Mouse (Mus musculus): ENCODE data around the gene Cacna2d4. TPM values are rescaled to one million over a fixed set of nuclear protein-coding genes. Genes with fewer than 3 reads are reported as not detected.

The Cacna2d4 gene
- polyA plus RNA-seq, 1 experiment from 2014 or later: not detected

DNA sequence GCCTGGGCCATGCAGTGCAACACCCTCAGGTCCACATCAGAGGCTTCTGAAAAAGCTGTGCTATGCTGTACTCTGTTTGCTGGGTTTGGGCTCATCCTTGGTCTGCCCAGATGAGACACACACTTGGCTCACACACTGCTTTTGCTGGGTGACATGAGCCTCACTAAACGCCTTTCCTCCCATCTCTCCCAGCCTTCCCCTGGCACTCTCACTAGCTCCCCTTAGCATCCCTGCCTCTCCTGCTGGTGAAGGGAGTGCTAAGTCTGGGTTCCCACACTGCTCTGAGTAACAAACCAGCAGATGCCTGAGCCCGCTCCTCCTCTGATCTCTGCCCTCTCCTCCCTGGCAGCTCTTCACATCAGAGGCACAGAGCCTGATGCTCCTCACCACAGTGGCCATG lies 40.4 kb downstream of the Cacna2d4 start:
- H3K4me1 ChIP-seq: peaks cover 11% of the 10 kb centered on the region; the same call in 1 of the 2 replicates
- H3K4me3 ChIP-seq: no peak overlapping the region
- H3K27me3 ChIP-seq (replicated peaks; ENCODE audit: low read depth, poor library complexity, severe bottlenecking): no peaks in the 10 kb centered on the region
- 77% methylated on average over 2 of the region's 2 CpGs for WGBS
- no peaks in the 10 kb centered on the region for H3K9me3 ChIP-seq
- DNase-seq (ENCODE audit: low spot score): no peak
- H3K36me3 ChIP-seq (replicated peaks): no peaks in the 10 kb centered on the region
- no peak overlapping the region for H3K27ac ChIP-seq (replicated peaks)

DNA sequence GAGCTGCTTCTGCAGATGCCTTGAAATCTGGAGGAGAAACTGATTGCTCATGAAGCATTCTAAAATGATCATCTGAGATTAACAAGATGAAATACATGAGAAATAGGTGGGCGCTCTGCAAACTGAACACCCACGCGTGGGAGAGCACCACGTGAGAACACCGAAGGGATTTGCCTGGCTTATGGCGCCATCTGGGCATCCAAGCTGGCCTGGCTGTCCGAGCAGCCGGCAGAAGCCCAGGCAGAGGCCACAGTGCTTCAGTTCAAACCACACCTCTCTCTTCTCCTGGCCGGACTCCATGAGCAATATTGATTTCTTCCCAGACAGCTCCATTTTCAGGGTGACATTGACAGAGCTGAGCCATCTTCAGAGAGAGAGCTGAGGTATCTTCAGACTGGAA lies 44.4 kb downstream of the Cacna2d4 start:
- Histone ChIP-seq H3K4me3 (no peak overlapping the region), H3K4me1 (peaks cover 11% of the 10 kb centered on the region; the same call in 1 of the 2 replicates), H3K9me3 (0 out of 2 replicates have a peak, but pooled peaks cover 4% of the 10 kb centered on the region), H3K27ac (replicated peaks) (no peak overlapping the region), H3K36me3 (replicated peaks) (no peaks in the 10 kb centered on the region), H3K27me3 (replicated peaks; ENCODE audit: low read depth, poor library complexity, severe bottlenecking) (no peaks in the 10 kb centered on the region)
- WGBS: 78% methylated on average over 9 of the region's 9 CpGs
- DNase-seq (ENCODE audit: low spot score): no peak

DNA sequence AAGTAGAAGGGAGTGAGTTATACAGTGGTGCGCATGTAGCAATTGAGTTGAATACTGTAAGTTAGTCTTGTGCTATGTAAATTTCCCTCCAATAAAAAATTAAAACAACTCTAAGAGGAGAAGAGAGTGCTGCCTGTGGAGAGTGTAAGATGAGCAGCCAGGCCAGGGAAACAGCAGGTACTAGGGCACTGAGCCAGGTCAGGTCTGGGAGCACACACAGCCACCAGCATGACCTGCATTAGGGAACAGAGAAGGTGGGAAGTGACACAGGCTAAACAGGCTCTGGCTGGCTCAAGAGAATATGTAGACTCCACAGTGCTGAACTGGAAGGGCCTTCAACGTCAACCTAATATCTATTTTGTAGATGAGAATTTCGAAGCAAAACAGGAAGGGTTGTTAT lies 65.0 kb downstream of the Cacna2d4 start:
- Histone ChIP-seq H3K36me3 (replicated peaks) (no peaks in the 10 kb centered on the region), H3K27ac (replicated peaks) (no peak overlapping the region), H3K4me1 (no peaks in the 10 kb centered on the region), H3K9me3 (no peaks in the 10 kb centered on the region), H3K27me3 (replicated peaks; ENCODE audit: low read depth, poor library complexity, severe bottlenecking) (no peaks in the 10 kb centered on the region), H3K4me3 (no peak overlapping the region)
- DNase-seq (ENCODE audit: low spot score): no peak
- WGBS: 91% methylated on average over 3 of the region's 3 CpGs

DNA sequence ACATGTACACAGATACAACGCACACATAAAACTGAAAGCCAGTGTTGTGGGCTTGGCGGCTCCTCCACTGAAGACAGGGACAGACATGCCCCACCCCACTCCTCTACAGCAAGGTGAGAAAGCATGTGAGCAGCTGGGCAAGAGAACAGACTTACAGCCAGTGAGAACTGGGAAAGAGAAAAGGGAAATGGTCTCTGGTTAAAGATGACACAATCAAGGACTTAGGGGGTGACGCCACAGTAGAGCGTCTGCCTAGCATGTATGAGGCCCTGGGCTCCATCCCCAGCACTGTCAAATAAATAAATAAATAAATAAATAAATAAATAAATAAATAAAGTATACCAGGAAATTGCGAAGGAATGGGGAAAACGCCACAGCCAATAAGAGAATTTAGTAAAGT lies 67.0 kb downstream of the Cacna2d4 start:
- WGBS: 89% methylated on average over 6 of the region's 6 CpGs
- Histone ChIP-seq H3K4me3 (no peak overlapping the region), H3K4me1 (no peaks in the 10 kb centered on the region), H3K27ac (replicated peaks) (no peak overlapping the region), H3K9me3 (no peaks in the 10 kb centered on the region), H3K36me3 (replicated peaks) (no peaks in the 10 kb centered on the region), H3K27me3 (replicated peaks; ENCODE audit: low read depth, poor library complexity, severe bottlenecking) (no peaks in the 10 kb centered on the region)
- no peak for DNase-seq (ENCODE audit: low spot score)

DNA sequence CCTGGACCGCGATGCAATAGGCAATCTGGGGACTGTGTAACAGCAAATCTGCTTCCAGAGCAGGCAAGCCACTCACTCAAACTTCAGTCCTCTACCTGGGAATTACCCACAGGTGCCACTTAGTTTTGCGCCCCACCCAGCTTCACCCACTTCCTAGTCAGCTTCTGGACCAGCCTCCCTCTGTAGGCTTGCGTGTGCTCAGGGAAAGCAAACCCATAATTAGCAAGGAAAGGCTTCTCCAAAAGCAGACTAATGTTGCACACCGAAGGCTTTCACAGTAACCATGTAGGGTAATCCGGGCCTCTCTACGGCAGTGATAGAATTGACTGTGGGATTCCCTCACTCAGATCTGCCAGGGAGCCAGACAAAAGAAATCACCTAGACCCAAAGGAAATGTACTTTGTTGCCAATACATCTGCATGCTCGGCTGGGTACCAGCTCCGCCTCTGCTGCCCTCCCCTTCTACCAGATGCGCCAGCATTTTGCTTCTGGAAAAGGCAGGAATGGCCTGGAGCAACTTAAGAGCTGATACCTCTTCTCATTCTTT lies 71.6 kb downstream of the Cacna2d4 start:
- WGBS: 58% methylated on average over 10 of the region's 10 CpGs
- Histone ChIP-seq H3K4me1 (no peaks in the 10 kb centered on the region), H3K27me3 (replicated peaks; ENCODE audit: low read depth, poor library complexity, severe bottlenecking) (no peaks in the 10 kb centered on the region), H3K36me3 (replicated peaks) (no peaks in the 10 kb centered on the region), H3K9me3 (no peaks in the 10 kb centered on the region), H3K4me3 (no peak overlapping the region), H3K27ac (replicated peaks) (no peak overlapping the region)
- no peak for DNase-seq (ENCODE audit: low spot score)

DNA sequence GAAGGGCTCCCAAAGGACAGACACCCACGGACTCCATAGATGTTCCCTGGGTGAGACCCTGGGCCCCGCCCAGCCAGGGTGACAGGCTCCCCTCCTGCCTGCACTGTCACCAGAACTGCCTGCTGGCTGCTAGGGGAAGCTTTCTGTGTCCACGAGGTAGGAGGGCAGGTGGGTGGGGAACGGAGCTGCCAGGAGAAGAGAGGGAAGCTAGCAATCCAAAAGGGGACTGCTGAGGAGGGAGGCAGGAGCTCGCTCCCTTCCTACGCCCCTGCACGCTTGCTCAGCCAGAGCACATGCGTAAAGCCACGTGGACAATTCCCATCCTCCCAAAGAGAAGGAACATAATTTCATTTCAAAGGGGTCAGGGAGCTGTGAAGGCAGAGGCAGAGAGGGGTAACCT lies 73.8 kb downstream of the Cacna2d4 start:
- no peaks in the 10 kb centered on the region for H3K27me3 ChIP-seq (replicated peaks; ENCODE audit: low read depth, poor library complexity, severe bottlenecking)
- H3K27ac ChIP-seq (replicated peaks): no peak overlapping the region
- H3K4me1 ChIP-seq: peaks cover 17% of the 10 kb centered on the region
- no peak overlapping the region for H3K4me3 ChIP-seq
- H3K36me3 ChIP-seq (replicated peaks): no peaks in the 10 kb centered on the region
- DNase-seq (ENCODE audit: low spot score): no peak
- WGBS: 63% methylated on average over 9 of the region's 9 CpGs
- H3K9me3 ChIP-seq: no peaks in the 10 kb centered on the region

DNA sequence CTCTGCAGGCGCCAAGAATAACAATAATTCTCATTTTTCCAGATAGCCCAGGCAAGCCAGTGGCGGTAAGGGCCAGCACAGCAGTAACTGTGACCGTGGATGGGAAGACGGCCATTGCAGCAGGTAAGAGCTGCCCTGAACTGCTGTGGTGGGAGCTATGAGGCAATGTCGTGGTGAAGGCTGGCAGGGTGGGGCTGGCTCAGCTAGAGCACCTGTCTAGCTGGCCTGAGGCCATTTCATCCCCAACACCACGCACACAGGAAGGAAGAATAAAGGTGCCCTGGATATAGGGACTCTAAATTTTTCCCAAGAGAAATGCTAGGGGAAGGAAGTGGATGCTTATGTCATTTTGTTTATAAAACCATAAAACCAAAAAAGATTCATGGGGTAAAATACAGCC lies 76.1 kb downstream of the Cacna2d4 start:
- H3K36me3 ChIP-seq (replicated peaks): no peaks in the 10 kb centered on the region
- peaks cover 17% of the 10 kb centered on the region for H3K4me1 ChIP-seq
- H3K4me3 ChIP-seq: no peak overlapping the region
- 86% methylated on average over 6 of the region's 6 CpGs for WGBS
- H3K27me3 ChIP-seq (replicated peaks; ENCODE audit: low read depth, poor library complexity, severe bottlenecking): no peaks in the 10 kb centered on the region
- no peak for DNase-seq (ENCODE audit: low spot score)
- H3K9me3 ChIP-seq: no peaks in the 10 kb centered on the region
- H3K27ac ChIP-seq (replicated peaks): no peak overlapping the region

DNA sequence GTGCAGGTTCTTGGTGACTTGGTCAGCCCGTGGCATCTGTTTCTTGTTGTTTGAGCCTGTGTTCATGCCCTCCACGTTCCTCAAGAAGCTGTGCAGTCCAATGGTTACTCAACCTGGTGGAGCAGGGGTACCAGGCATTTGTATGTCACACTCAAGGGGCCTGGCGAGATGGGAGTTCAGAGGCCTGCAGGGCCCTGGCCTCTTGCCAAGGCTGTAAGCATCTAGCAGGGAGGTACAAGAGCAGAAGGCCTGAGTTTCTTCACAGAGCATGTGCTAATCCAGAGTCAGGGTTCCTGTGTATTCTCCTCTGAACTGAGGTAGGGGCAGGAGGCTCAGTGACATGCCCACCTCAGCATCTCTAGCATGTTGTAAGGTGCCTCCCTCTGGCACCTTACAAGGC lies 76.8 kb downstream of the Cacna2d4 start:
- no peak for DNase-seq (ENCODE audit: low spot score)
- WGBS: 77% methylated on average over 3 of the region's 3 CpGs
- H3K9me3 ChIP-seq: no peaks in the 10 kb centered on the region
- H3K27ac ChIP-seq (replicated peaks): no peak overlapping the region
- no peak overlapping the region for H3K4me3 ChIP-seq
- H3K36me3 ChIP-seq (replicated peaks): no peaks in the 10 kb centered on the region
- H3K27me3 ChIP-seq (replicated peaks; ENCODE audit: low read depth, poor library complexity, severe bottlenecking): no peaks in the 10 kb centered on the region
- H3K4me1 ChIP-seq: peaks cover 17% of the 10 kb centered on the region

DNA sequence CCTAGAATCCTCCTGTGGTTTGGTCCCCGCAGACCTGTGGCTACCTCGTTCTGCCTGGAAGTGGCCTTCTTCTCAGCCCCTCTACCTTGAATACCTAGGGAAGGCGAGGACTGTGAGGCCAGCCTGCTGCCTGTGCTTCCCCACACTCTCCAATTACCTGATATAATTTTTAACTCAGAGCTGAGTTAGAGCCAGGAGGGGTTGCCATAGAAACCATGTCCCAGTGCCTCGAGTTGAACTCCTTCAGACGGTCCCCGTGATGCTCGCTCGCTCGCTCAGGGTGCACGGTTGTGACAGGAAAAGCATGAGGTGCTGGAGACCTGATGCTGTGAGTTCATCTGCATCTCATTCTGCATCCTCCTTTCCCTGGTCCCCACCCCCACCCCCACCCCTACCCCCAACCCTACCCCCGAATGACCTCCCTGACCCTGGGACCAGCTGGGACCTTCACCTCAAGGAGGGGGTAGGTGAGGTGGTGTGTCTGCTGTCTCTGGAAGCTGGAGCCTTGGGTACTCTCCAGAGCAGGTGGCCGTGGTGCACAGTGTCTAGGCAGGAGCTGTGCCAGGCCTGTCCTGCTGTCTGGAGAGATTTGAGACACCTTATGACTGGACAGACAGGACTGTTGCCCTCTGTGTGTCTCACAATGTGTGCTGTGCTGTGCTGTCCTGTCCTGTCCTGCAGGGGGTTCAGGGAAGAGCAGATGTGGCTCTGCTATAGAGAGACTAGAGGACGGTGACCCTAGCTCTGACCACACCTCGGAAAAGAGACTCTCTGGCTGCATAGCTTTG lies 77.5 kb downstream of the Cacna2d4 start:
- Histone ChIP-seq H3K4me3 (no peak overlapping the region), H3K27ac (replicated peaks) (no peak overlapping the region), H3K36me3 (replicated peaks) (no peaks in the 10 kb centered on the region), H3K9me3 (no peaks in the 10 kb centered on the region), H3K4me1 (peaks cover 17% of the 10 kb centered on the region), H3K27me3 (replicated peaks; ENCODE audit: low read depth, poor library complexity, severe bottlenecking) (no peaks in the 10 kb centered on the region)
- 57% methylated on average over 14 of the region's 14 CpGs for WGBS
- DNase-seq (ENCODE audit: low spot score): no peak

DNA sequence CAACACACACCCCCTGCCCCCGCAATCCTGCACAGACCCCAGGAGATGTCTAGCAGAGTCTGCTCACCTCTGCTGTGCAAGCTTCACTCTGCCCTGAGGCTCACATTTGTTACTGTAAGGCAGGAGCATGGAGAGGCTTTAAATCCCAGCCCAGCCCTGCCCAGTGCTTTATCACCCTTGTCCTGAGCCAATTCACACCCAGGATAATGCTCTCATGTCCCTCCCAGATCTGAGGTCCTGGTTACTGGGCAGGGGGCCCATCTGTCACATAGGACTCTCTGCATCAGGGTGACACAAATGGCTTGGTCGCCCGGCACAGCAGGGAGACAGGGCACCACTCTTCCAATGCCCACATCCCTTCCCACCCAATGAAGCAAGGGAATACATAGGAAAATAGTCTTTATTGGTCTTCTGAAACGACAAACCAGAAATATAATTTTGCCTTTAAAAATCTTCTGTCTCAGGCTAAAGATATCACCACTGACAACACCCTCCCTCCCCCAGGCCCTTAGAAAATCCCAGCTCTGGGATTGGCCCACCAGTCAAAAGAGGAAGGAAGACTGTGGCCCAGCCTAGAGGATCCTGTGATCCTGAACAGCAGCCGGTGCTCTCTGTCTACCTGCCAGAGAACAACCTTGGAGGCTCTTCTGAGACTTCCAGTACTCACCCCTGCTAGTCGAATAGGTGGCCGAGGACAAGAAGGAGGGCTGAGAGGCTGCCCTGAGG lies 78.6 kb downstream of the Cacna2d4 start:
- H3K9me3 ChIP-seq: 0 out of 2 replicates have a peak, but pooled peaks cover 3% of the 10 kb centered on the region
- WGBS: 74% methylated on average over 7 of the region's 7 CpGs
- H3K4me3 ChIP-seq: no peak overlapping the region
- no peaks in the 10 kb centered on the region for H3K36me3 ChIP-seq (replicated peaks)
- H3K27ac ChIP-seq (replicated peaks): no peak overlapping the region
- DNase-seq (ENCODE audit: low spot score): no peak
- no peaks in the 10 kb centered on the region for H3K27me3 ChIP-seq (replicated peaks; ENCODE audit: low read depth, poor library complexity, severe bottlenecking)
- H3K4me1 ChIP-seq: peaks cover 17% of the 10 kb centered on the region

DNA sequence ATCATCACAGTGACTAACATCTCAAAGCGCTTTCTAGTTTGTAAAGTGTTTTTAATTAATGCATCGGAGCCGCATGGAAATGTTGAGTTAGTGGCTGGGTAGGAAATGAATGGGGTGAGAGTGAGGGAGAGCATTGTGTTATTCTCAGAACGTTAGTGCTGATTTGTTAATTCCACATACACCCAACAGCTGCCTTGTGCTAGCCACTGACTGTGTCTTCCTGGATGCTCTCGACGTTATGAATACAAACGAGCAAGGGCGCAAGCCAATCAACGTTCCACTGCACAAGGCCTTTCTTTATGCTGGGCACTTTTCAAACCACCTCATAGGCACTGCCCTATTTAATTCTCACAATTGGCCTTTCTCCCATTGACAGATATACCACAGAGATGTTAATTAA lies 82.4 kb downstream of the Cacna2d4 start:
- no peak overlapping the region for H3K27ac ChIP-seq (replicated peaks)

DNA sequence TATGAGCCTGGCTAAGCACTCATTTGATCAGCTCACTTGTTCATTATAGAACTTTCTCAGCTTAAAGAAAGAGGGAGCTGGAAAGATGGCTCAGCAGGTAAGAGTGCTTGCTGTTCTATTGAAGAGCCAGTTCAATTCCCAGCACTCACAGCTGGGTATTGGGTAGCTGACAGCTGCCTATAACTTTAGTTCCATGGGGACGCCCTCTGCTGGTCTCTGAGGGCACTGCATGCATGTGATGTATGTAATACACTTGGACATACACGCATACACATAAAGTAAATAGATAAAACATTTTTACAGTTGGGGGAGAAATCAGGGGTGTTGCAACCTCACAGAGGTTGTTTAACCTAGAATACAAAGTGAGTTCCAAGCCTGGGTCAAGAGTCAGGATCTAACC lies 83.0 kb downstream of the Cacna2d4 start:
- H3K4me3 ChIP-seq: no peak overlapping the region
- H3K4me1 ChIP-seq: peaks cover 7% of the 10 kb centered on the region
- H3K27ac ChIP-seq (replicated peaks): no peak overlapping the region
- H3K36me3 ChIP-seq (replicated peaks): no peaks in the 10 kb centered on the region
- 83% methylated on average over 2 of the region's 2 CpGs for WGBS
- H3K27me3 ChIP-seq (replicated peaks; ENCODE audit: low read depth, poor library complexity, severe bottlenecking): 0 out of 2 replicates have a peak, but pooled peaks cover 17% of the 10 kb centered on the region
- H3K9me3 ChIP-seq: 0 out of 2 replicates have a peak, but pooled peaks cover 3% of the 10 kb centered on the region
- no peak for DNase-seq (ENCODE audit: low spot score)

More for the DNA sequence above, 82.4 kb downstream of the Cacna2d4 start:
- H3K36me3 ChIP-seq (replicated peaks): no peaks in the 10 kb centered on the region
- H3K4me3 ChIP-seq: no peak overlapping the region
- WGBS: 75% methylated on average over 9 of the region's 9 CpGs
- H3K9me3 ChIP-seq: 0 out of 2 replicates have a peak, but pooled peaks cover 3% of the 10 kb centered on the region
- peaks cover 12% of the 10 kb centered on the region for H3K4me1 ChIP-seq
- no peak for DNase-seq (ENCODE audit: low spot score)
- H3K27me3 ChIP-seq (replicated peaks; ENCODE audit: low read depth, poor library complexity, severe bottlenecking): 0 out of 2 replicates have a peak, but pooled peaks cover 12% of the 10 kb centered on the region

All from embryonic facial prominence, embryonic 10.5 days (tissue).